ENCODE assay signal across 23 mouse cellular contexts in genomic region chr6:141246391-141246790, GRCm38 (mm10). TPM values are rescaled to one million over a fixed set of nuclear protein-coding genes. Genes with fewer than 3 reads are reported as not detected.
DNase-seq lines count a peak whose midpoint lies in the region; ATAC-seq lines count a peak whose summit lies in the region.
"Had no signal": no experiment of that assay in that cellular context is flagged by ENCODE, and none has a peak within 500 bp of the region (broad histone marks: within the 10 kb centered on the region; RNA-seq: fewer than 3 reads in every experiment).

No protein-coding gene starts in this region.

- H3K9ac ChIP-seq in forebrain, embryonic 15.5 days (replicated peaks): no peak overlapping the region
- H3K9ac ChIP-seq: embryonic facial prominence, embryonic 12.5 days; limb, embryonic 15.5 days; midbrain, embryonic 12.5 days; neural tube, embryonic 12.5 days; stomach, embryonic 15.5 days had no signal

- H3K4me1 ChIP-seq in forebrain, embryonic 15.5 days: peaks cover 15% of the 10 kb centered on the region
- peaks cover 26% of the 10 kb centered on the region for H3K4me1 ChIP-seq in forebrain, embryonic 10.5 days

- H3K4me3 ChIP-seq in forebrain, embryonic 15.5 days: no peak overlapping the region
- no peak overlapping the region for H3K4me3 ChIP-seq in forebrain, embryonic 10.5 days
- H3K4me3 ChIP-seq: embryonic facial prominence, embryonic 12.5 days; erythroblast, embryonic 14.5 days; heart, embryonic 10.5 days; limb, embryonic 15.5 days; midbrain, embryonic 12.5 days; neural tube, embryonic 12.5 days; stomach, embryonic 15.5 days had no signal

- 0 out of 2 replicates have a peak, but pooled peaks have one; percentile 30 for ATAC-seq in forebrain, embryonic 15.5 days (replicated peaks)
- ATAC-seq: CD4-positive, CD25-positive, alpha-beta regulatory T cell, adult 4 months; lung, postnatal 0 days; Patski had no signal

- no peak overlapping the region for H3K4me2 ChIP-seq in forebrain, embryonic 15.5 days (replicated peaks)
- H3K4me2 ChIP-seq: embryonic facial prominence, embryonic 12.5 days; limb, embryonic 15.5 days; midbrain, embryonic 12.5 days; neural tube, embryonic 12.5 days; stomach, embryonic 15.5 days had no signal

- intact Hi-C loops in left cerebral cortex, postnatal 4 days (cut with DNase I): no loop called here
- intact Hi-C loops in left cerebral cortex, postnatal 25 days (cut with DNase I): no loop called here

- H3K36me3 ChIP-seq in forebrain, embryonic 15.5 days: no peaks in the 10 kb centered on the region
- H3K36me3 ChIP-seq in forebrain, embryonic 10.5 days (replicated peaks): no peaks in the 10 kb centered on the region
- H3K36me3 ChIP-seq: embryonic facial prominence, embryonic 12.5 days; heart, embryonic 10.5 days; limb, embryonic 15.5 days; midbrain, embryonic 12.5 days; neural tube, embryonic 12.5 days; stomach, embryonic 15.5 days had no signal

- no peak for DNase-seq in forebrain, embryonic 10.5 days (ENCODE audit: extremely low spot score, low spot score)
- peak; percentile 85 for DNase-seq in left cerebral cortex, postnatal 4 days
- DNase-seq in left cerebral cortex, postnatal 25 days (ENCODE audit: low spot score in 2 of 2): no peak
- peak; percentile 72 for DNase-seq in cerebellum, adult 11 months
- peak; percentile 91 to 92 for DNase-seq in cerebellum, postnatal 10 days
- DNase-seq in adrenal gland, postnatal 4 days (ENCODE audit: low spot score in 2 of 2): no peak
- no peak for DNase-seq in right cerebral cortex, adult 18-20 months
- DNase-seq: adrenal gland, postnatal 10 days; gastrocnemius, postnatal 25 days; kidney, adult 8-10 months; kidney, postnatal 4 days; right cerebral cortex, postnatal 25 days had no signal

- no peak overlapping the region for H3K27ac ChIP-seq in forebrain, embryonic 15.5 days (replicated peaks)
- H3K27ac ChIP-seq in forebrain, embryonic 10.5 days: no peak overlapping the region
- H3K27ac ChIP-seq: embryonic facial prominence, embryonic 12.5 days; heart, embryonic 10.5 days; limb, embryonic 15.5 days; midbrain, embryonic 12.5 days; neural tube, embryonic 12.5 days; stomach, embryonic 15.5 days had no signal

- 54% methylated on average over 6 of the region's 6 CpGs for WGBS in forebrain, embryonic 15.5 days
- 78% methylated on average over 6 of the region's 6 CpGs for WGBS in forebrain, embryonic 10.5 days

- peaks cover 17% of the 10 kb centered on the region; the same call in 1 of the 2 replicates for H3K27me3 ChIP-seq in forebrain, embryonic 15.5 days
- H3K27me3 ChIP-seq in forebrain, embryonic 10.5 days (ENCODE audit: poor library complexity, severe bottlenecking): peaks cover 38% of the 10 kb centered on the region
- H3K27me3 ChIP-seq: embryonic facial prominence, embryonic 12.5 days had no signal

- H3K9me3 ChIP-seq in forebrain, embryonic 15.5 days: no peaks in the 10 kb centered on the region
- H3K9me3 ChIP-seq in forebrain, embryonic 10.5 days: no peaks in the 10 kb centered on the region
- H3K9me3 ChIP-seq: embryonic facial prominence, embryonic 12.5 days; heart, embryonic 10.5 days; limb, embryonic 15.5 days; midbrain, embryonic 12.5 days; neural tube, embryonic 12.5 days; stomach, embryonic 15.5 days had no signal

RNA-seq across cellular contexts. Expression of gene Pde3a, which starts 2.7 kb away (rescaled TPM):
- polyA plus RNA-seq in forebrain, embryonic 15.5 days (2015; fragmentation: Nextera tagmentation; extraction: Ambion mirVana): 1.7 and 1.9 TPM in 2 replicates
- 1.1 and 1.3 TPM in 2 replicates for polyA plus RNA-seq in forebrain, embryonic 10.5 days (2016; fragmentation: Nextera tagmentation; extraction: Ambion mirVana)
- total RNA-seq in left cerebral cortex, postnatal 4 days (2021): 1 to 10 TPM; 2.3 to 3.2 TPM
- total RNA-seq in left cerebral cortex, postnatal 25 days (2021): 1 to 10 TPM; 1.5 to 2.8 TPM
- total RNA-seq in adrenal gland, postnatal 4 days (2021): 10 to 100 TPM; 23.3 to 31.2 TPM
- polyA plus RNA-seq: CD4-positive, CD25-positive, alpha-beta regulatory T cell, adult 4 months; erythroblast, embryonic 14.5 days had no signal

Comparison
In these comparisons a context has a peak if more than half of its experiments do, and no peak if none do; other contexts are left out.
1. DNase-seq: peak in left cerebral cortex, postnatal 4 days (single experiment), cerebellum, adult 11 months (single experiment) and cerebellum, postnatal 10 days (2 of 2); none in forebrain, embryonic 10.5 days (single experiment), left cerebral cortex, postnatal 25 days (0 of 2), adrenal gland, postnatal 4 days (0 of 2) and right cerebral cortex, adult 18-20 months (single experiment).
2. RNA of gene Pde3a, which starts 2.7 kb away (total RNA-seq): 23.3 to 31.2 TPM in adrenal gland, postnatal 4 days; 2.3 to 3.2 TPM in left cerebral cortex, postnatal 4 days and 1.5 to 2.8 TPM in left cerebral cortex, postnatal 25 days; every median in the first group is over 4 times any median in the second.